In the genomic region with DNA sequence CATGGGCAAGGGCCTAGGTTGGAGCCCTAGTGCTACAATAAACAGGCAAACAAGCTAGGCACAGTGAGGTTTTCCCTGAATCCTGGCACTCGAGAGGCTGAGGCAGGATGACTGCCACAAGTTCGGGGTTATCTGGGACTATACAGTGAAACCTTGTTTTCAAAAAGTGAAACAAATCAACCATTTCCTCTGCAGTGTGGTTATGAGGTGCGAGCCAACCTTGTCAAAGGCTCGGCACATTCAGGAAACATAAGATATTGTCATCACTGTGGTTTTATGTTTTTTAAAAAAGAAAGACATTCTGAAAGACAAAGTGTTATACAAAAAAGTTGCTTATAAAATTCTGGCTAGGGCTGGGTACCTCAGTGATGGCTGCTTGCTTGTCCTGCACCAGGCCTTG, we compare ENCODE assay signal across 24 mouse cellular contexts. TPM values are rescaled to one million over a fixed set of nuclear protein-coding genes. Genes with fewer than 3 reads are reported as not detected.
A peak's percentile ranks its signal among the peaks of the same experiment; 100 is the strongest.
DNase-seq lines count a peak whose midpoint lies in the region; ATAC-seq lines count a peak whose summit lies in the region.
"Had no signal": no experiment of that assay in that cellular context is flagged by ENCODE, and none has a peak within 500 bp of the region (broad histone marks: within the 10 kb centered on the region; RNA-seq: fewer than 3 reads in every experiment).

No protein-coding gene starts in this region.

- H3K9ac ChIP-seq in intestine, embryonic 16.5 days (ENCODE audit: low read depth, low read length), result no peak overlapping the region
- H3K9ac ChIP-seq: forebrain, embryonic 13.5 days; forebrain, postnatal 0 days; heart, embryonic 13.5 days; hindbrain, embryonic 14.5 days had no signal

- H3K4me1 ChIP-seq in intestine, embryonic 16.5 days (ENCODE audit: control insufficient read depth, insufficient read depth, low read length), result no peaks in the 10 kb centered on the region
- H3K4me1 ChIP-seq: embryonic facial prominence, embryonic 10.5 days; forebrain, embryonic 13.5 days; heart, embryonic 13.5 days had no signal

- H3K9me3 ChIP-seq in intestine, embryonic 16.5 days (ENCODE audit: control insufficient read depth, low read length), result no peaks in the 10 kb centered on the region
- H3K9me3 ChIP-seq: embryonic facial prominence, embryonic 10.5 days; forebrain, embryonic 13.5 days; hindbrain, embryonic 10.5 days had no signal

- H3K27me3 ChIP-seq in intestine, embryonic 16.5 days (replicated peaks; ENCODE audit: control insufficient read depth, insufficient read depth, low read length), result no peaks in the 10 kb centered on the region
- H3K27me3 ChIP-seq: forebrain, embryonic 13.5 days; heart, embryonic 13.5 days had no signal

- whole genome bisulfite sequencing in intestine, embryonic 16.5 days, result 81% methylated on average over 4 of the region's 4 CpGs

- no peak for ATAC-seq in intestine, embryonic 16.5 days
- ATAC-seq: forebrain, embryonic 13.5 days; forebrain, postnatal 0 days had no signal

- H3K36me3 ChIP-seq in intestine, embryonic 16.5 days (ENCODE audit: control insufficient read depth, insufficient read depth, low read length), result no peaks in the 10 kb centered on the region
- H3K36me3 ChIP-seq: embryonic facial prominence, embryonic 10.5 days; heart, embryonic 13.5 days; hindbrain, embryonic 10.5 days had no signal

- H3K27ac ChIP-seq in intestine, embryonic 16.5 days (ENCODE audit: low read length), result no peak overlapping the region
- H3K27ac ChIP-seq: embryonic facial prominence, embryonic 10.5 days; forebrain, embryonic 13.5 days; gastrocnemius, adult 2 months; heart, embryonic 13.5 days; hindbrain, embryonic 10.5 days; hindbrain, embryonic 14.5 days had no signal

- peak; percentile 11 for DNase-seq in thymus, postnatal 25 days
- no peak for DNase-seq in thymus, postnatal 0 days (ENCODE audit: low spot score)
- DNase-seq in CD8-positive naive resting alpha-beta T cell, adult 2 months (ENCODE audit: low read depth in 2 of 2, low spot score in 2 of 2), result peak; percentile 35 to 56
- peak; percentile 73 for DNase-seq in induced T-regulatory cell, adult 2 months (ENCODE audit: low read depth)
- peak; percentile 15 to 34 for DNase-seq in natural killer cell, adult 2 months (ENCODE audit: low spot score in 2 of 2)
- DNase-seq in adrenal gland, postnatal 10 days, result no peak
- DNase-seq in heart, postnatal 10 days, result no peak
- DNase-seq: adrenal gland, postnatal 25 days; cerebellum, adult 18-20 months; cerebellum, adult 9-11 months; forebrain, postnatal 0 days; gastrocnemius, adult 2 months; gastrocnemius, postnatal 36 days; heart, adult 11 months; kidney, adult 11 months had no signal

- H3K4me3 ChIP-seq in intestine, embryonic 16.5 days (ENCODE audit: low read length), result no peak overlapping the region
- H3K4me3 ChIP-seq: embryonic facial prominence, embryonic 10.5 days; forebrain, embryonic 13.5 days; gastrocnemius, adult 2 months; heart, embryonic 13.5 days; hindbrain, embryonic 10.5 days had no signal

- intact Hi-C loops in heart, postnatal 10 days (cut with DNase I), result no loop called here

- no peak overlapping the region for H3K4me2 ChIP-seq in intestine, embryonic 16.5 days (ENCODE audit: low read depth, low read length)
- H3K4me2 ChIP-seq: forebrain, embryonic 13.5 days; heart, embryonic 13.5 days; hindbrain, embryonic 14.5 days had no signal

RNA-seq across cellular contexts. Expression of a gene that starts 37.5 kb away (rescaled TPM):
- 218 and 220 TPM in 2 replicates for polyA plus RNA-seq in thymus, postnatal 0 days (2015; fragmentation: Nextera tagmentation; extraction: Ambion mirVana)
- total RNA-seq in adrenal gland, postnatal 10 days (2021), result 100 to 1,000 TPM; 413 to 455 TPM
- polyA plus RNA-seq in intestine, embryonic 16.5 days (2015; fragmentation: Nextera tagmentation; extraction: Ambion mirVana), result 316 and 328 TPM in 2 replicates
- 100 to 1,000 TPM; 567 to 590 TPM for total RNA-seq in heart, postnatal 10 days (2021)

RNA-seq across cellular contexts. Expression of a gene that starts 41.4 kb away (rescaled TPM):
- polyA plus RNA-seq in thymus, postnatal 0 days (2015; fragmentation: Nextera tagmentation; extraction: Ambion mirVana), result not detected in 2 replicates
- under 1 TPM in 1 of 2 experiments, not detected in 1; 0.09 TPM for total RNA-seq in adrenal gland, postnatal 10 days (2021)
- polyA plus RNA-seq in intestine, embryonic 16.5 days (2015; fragmentation: Nextera tagmentation; extraction: Ambion mirVana), result not detected in 2 replicates
- not detected for total RNA-seq in heart, postnatal 10 days (2021)
- total RNA-seq: adrenal gland, adult 18-20 months; adrenal gland, postnatal 25 days; forebrain, postnatal 0 days; gastrocnemius, adult 2 months; gastrocnemius, postnatal 36 days had no signal
- polyA plus RNA-seq: embryonic facial prominence, embryonic 14.5 days; heart, embryonic 13.5 days; heart, postnatal 0 days had no signal

Comparison
In these comparisons a context has a peak if more than half of its experiments do, and no peak if none do; other contexts are left out.
1. DNase-seq: peak in thymus, postnatal 25 days (single experiment), CD8-positive naive resting alpha-beta T cell, adult 2 months (2 of 2), induced T-regulatory cell, adult 2 months (single experiment) and natural killer cell, adult 2 months (2 of 2); none in thymus, postnatal 0 days (single experiment), adrenal gland, postnatal 10 days (single experiment) and heart, postnatal 10 days (0 of 2).